Mouse (Mus musculus) megakaryocyte, embryonic 14.5 days (primary cell): Measurements from ENCODE around the gene Clec4f. TPM values are rescaled to one million over a fixed set of nuclear protein-coding genes. Genes with fewer than 3 reads are reported as not detected.

Experiments
- H3K27me3 ChIP-seq: replicated peaks from 2 replicates; pipeline ENCODE3; 2012; ENCODE audit warnings: inconsistent platforms
- H3K36me3 ChIP-seq: replicated peaks from 2 replicates; pipeline ENCODE3; 2012; ENCODE audit warnings: low read length, inconsistent platforms, mixed read lengths
- H3K4me1 ChIP-seq: 2 replicates; pipeline ENCODE4 v1.6.1; 2012; ENCODE audit warnings: inconsistent platforms
- H3K4me3 ChIP-seq: replicated peaks from 2 replicates; pipeline ENCODE3; 2012; ENCODE audit warnings: moderate library complexity, mild to moderate bottlenecking, inconsistent platforms
- H3K9me3 ChIP-seq: 2 replicates; pipeline ENCODE4 v1.6.1; 2012; ENCODE audit warnings: inconsistent platforms
- FLI1 ChIP-seq: IDR thresholded peaks from 2 replicates; pipeline ENCODE4 v1.6.1; 2012; ENCODE audit warnings: low read length, inconsistent platforms, mixed read lengths
- GATA1 ChIP-seq: IDR thresholded peaks from 3 replicates; pipeline ENCODE4 v1.6.1; 2012; ENCODE audit warnings: mixed read lengths, low read length, inconsistent platforms, borderline replicate concordance
- polyA plus RNA-seq: library from polyadenylated mRNA; stranded (reverse); fragments of >175 nt; gene quantifications from 2 replicates; pipeline ENCODE4 v1.2.3, GENCODE M21; 2012; ENCODE audit warnings: low replicate concordance; ENCODE audit not compliant: insufficient read depth

The Clec4f gene
- not detected in 2 replicates for polyA plus RNA-seq

DNA sequence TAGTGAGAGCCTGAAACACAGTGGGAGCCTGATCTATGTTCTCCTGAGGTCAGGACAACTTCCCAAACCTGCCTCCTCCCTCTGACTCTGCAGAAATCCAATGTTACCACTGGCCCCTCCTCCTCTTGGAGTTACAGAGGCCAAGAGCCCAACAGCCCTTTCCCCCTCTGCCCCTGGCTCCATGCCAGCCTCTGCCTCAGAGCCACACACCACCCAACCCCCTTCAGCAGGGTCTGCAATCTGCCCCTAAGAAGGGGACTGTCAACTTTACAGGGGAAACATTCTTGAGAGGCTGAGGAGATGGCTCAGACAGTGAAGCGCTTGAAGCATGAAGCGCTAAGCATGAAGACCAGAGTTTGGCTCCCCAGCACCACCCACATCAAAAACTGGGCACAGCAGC, at the start of gene Clec4f:
Gene Clec4f (minus strand): TSS at position 101 of the 400 bp plus-strand sequence.
- peaks cover 3% of the 10 kb centered on the region; the same call in 1 of the 2 replicates for H3K9me3 ChIP-seq
- peaks cover 74% of the 10 kb centered on the region for H3K27me3 ChIP-seq
- no peaks in the 10 kb centered on the region for H3K36me3 ChIP-seq
- TF ChIP-seq FLI1 (no peak), GATA1 (no peak)
- H3K4me3 ChIP-seq = no peak within 1 kb of the TSS
- H3K4me1 ChIP-seq = peaks cover 6% of the 10 kb centered on the region

DNA sequence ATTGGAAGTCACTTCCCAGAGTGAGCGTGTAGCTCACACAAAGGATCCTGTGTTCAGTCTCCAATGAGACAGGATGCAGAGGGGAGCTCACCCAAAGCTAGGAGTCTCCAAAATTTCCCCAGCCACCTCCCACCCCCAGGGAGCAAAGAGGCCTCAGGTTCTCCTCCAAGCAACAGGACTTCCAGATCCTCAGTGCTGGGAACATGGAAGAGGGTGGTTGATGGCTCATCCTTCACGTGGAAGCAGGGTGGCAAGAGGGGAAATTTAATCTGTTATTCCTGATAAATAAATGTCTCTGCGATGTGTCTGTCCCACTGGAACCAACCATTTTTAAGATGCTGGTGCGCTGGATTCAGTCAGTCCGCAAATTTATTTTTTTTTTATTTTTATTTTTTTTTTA, 48.7 kb upstream of the Clec4f start:
- peaks cover 94% of the 10 kb centered on the region for H3K27me3 ChIP-seq
- TF ChIP-seq FLI1 = no peak
- TF ChIP-seq GATA1 = no peak

DNA sequence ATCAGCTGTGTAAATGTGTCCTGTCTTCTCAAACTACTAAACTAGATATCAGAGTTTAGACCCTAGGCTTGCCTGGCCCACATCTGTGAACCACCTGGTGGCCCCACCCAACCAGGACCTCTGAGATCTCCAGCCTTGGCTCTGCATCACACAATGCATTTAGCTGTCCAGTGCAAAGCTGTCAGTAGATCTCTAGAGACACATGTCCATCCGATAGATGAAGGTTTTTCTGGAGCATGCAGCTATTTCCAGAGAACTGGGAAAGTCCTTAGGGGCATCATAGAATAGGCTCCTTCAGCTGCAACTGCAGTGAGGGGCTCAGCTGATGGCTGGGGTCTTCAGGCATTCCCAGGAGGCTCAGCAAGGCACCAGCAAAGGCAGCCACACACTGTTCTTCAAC, 48.3 kb upstream of the Clec4f start:
- no peak overlapping the region for H3K4me3 ChIP-seq
- peaks cover 94% of the 10 kb centered on the region for H3K27me3 ChIP-seq
- H3K4me1 ChIP-seq = peaks cover 12% of the 10 kb centered on the region
- no peaks in the 10 kb centered on the region for H3K9me3 ChIP-seq
- TF ChIP-seq FLI1 (no peak), GATA1 (no peak)
- H3K36me3 ChIP-seq = no peaks in the 10 kb centered on the region

More for the DNA sequence above, 48.7 kb upstream of the Clec4f start:
- H3K36me3 ChIP-seq = no peaks in the 10 kb centered on the region
- H3K4me3 ChIP-seq = no peak overlapping the region
- no peaks in the 10 kb centered on the region for H3K9me3 ChIP-seq
- H3K4me1 ChIP-seq = peaks cover 12% of the 10 kb centered on the region

DNA sequence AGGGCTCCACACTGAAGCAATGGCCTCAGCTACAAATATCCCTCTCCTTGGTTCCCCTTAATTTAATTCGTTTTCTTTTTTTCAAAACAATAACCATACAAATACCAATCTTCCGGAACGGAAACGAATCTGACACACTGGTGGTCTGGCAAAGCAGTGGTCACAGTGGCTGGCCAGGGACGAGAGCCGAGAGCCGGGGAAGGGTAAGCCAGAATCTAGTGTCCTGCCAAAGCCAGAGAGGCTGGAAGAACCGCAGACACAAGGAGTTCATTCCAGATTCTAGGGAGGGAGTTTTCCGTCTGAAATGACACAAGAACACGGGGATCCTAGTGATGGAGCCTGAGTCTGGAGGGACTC, 47.7 kb upstream of the Clec4f start:
- no peaks in the 10 kb centered on the region for H3K36me3 ChIP-seq
- peaks cover 94% of the 10 kb centered on the region for H3K27me3 ChIP-seq
- no peak overlapping the region for H3K4me3 ChIP-seq
- peaks cover 12% of the 10 kb centered on the region for H3K4me1 ChIP-seq
- TF ChIP-seq FLI1 (no peak), GATA1 (no peak)
- H3K9me3 ChIP-seq = no peaks in the 10 kb centered on the region

DNA sequence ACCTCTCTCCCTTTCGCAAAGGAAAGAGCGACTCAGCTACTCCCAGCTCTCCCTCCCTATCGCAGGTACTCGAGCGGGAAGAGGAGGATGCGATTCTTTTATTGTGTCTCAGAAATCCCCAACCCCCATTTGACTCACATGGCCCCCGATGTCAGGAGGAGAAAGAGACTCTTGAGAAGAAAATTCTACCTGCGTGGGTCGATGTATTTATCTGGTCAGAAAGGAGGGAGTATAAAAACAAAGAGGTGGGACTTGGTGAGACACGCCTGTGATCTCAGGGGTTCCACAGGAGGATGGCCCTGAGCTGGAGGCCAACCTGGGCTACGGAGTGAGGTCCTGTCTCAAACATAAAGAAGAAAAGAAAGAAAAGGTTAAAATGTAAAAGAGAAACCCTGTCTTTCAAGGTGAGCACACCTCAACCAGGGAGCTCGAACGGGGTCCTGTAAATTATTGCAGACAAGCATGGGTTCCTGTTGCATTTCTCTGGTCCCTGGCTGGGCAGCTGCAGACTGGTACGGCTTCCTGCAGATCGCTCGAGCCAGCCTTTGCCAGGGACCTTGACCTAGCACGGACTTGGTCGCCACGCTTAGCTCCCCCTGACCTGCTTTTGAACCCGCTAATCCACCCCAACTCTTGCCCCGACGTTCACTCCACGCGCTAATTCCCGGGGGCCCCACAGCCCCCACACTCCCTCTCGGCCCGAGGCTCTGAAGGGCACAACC, 47.2 kb upstream of the Clec4f start:
- TF ChIP-seq GATA1 = no peak
- no peak for TF ChIP-seq FLI1
- Histone ChIP-seq H3K4me1 (peaks cover 12% of the 10 kb centered on the region), H3K9me3 (no peaks in the 10 kb centered on the region), H3K4me3 (no peak overlapping the region), H3K36me3 (no peaks in the 10 kb centered on the region), H3K27me3 (peaks cover 94% of the 10 kb centered on the region)

DNA sequence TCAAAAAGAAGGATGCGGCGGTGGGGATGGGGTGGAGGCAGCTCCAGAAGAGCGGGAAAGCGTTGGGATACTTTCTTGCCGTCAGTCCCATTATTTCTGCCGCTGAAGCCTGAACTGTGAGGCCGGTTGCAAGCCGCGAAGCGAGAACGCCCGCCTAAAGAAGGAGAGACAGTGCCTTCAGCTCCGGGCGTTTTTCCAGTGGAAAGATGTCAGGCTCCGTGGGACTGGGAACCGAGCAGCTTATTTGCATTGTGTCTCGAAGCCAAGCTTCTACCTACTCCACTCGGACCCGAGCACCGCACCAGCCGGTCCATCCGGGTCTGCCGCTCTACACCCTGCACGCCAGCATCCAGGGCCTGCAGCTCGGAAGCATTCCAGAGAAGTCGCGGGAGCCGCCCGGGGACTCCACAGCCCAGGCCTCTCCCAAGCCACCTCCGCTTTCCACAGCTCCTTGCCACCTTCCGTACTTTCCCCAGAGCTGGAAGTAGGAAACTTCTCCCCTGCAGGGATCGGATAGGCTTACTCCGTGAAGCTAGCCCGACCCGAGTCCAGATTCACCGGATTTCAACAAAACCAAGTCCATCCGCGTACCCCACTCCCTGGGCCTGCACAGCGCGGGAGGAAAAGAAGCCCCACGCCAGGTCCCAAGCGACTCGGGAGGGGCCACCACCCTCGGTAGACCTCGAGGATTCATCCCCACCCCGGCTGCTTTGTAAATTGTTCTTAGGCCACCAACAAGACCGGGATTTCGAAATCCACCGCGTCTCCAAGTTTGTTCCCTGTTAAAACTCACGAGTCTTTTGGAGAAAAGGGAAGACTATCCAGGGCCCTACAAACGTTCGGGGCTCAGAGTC, 46.4 kb upstream of the Clec4f start:
- no peaks in the 10 kb centered on the region for H3K36me3 ChIP-seq
- no peaks in the 10 kb centered on the region for H3K9me3 ChIP-seq
- TF ChIP-seq FLI1 (no peak), GATA1 (no peak)
- peaks cover 94% of the 10 kb centered on the region for H3K27me3 ChIP-seq
- peaks cover 12% of the 10 kb centered on the region for H3K4me1 ChIP-seq
- no peak overlapping the region for H3K4me3 ChIP-seq

DNA sequence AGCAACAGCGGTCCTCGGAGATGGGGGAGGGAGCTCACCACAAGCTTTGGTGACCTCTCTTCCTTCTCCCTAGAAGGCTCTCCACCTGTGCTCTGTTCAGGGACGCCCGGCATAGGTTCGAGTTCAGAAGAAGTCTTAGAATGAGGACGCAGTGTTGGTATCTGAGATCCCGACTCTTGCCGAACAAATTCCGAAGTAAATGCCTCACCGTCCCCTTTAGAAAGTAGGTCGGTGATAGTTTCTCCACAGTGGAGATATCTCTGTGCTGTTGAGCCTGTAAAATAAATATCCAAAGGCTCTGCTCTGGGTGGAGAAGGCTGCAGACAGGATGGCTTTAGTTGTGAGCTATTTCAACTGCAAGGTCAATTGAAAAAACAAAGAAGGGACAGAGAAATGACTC, 45.0 kb upstream of the Clec4f start:
- no peaks in the 10 kb centered on the region for H3K36me3 ChIP-seq
- H3K9me3 ChIP-seq = no peaks in the 10 kb centered on the region
- peaks cover 17% of the 10 kb centered on the region for H3K4me1 ChIP-seq
- H3K4me3 ChIP-seq = no peak overlapping the region
- TF ChIP-seq GATA1 (no peak), FLI1 (no peak)
- peaks cover 94% of the 10 kb centered on the region for H3K27me3 ChIP-seq

DNA sequence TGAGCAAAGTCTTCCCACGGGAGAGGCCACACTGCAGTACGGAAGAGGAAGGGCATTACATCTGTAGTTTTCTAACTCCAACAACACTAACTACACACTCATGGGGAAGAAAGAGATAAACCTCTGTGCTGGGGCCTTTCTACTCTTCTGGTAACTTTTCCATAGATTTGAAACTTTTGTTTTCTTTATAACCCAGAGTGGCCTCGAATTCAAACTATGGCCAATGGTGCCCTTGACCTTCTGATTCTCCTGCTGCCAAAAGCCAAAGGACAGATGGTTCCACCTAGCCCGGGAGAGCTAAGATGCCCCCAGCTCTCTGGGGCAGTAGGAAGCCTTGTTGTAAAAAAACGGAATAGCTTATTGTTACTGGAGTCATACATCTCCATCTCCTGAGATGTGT, 44.0 kb upstream of the Clec4f start:
- no peaks in the 10 kb centered on the region for H3K36me3 ChIP-seq
- H3K9me3 ChIP-seq = no peaks in the 10 kb centered on the region
- H3K4me1 ChIP-seq = peaks cover 17% of the 10 kb centered on the region
- TF ChIP-seq FLI1 (no peak), GATA1 (no peak)
- H3K4me3 ChIP-seq = no peak overlapping the region
- peaks cover 94% of the 10 kb centered on the region for H3K27me3 ChIP-seq

DNA sequence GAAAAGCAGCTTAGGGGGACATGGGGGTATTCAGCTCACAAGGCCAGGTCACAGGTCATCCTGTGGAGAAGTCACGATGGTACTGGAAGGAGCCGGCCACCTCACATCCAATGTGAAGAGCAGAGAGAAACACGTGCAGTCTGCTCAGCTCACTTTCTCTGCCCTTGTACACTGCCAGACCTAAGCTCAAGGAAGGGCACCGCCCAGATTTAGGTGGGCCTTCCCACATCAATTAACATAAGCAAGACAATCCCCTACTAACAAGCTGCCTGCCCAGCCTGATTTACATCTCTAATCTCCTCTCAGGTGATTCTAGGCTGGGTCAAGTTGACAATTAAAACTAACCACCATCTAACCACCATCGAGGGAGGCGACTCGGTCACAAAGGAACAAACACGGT, 41.9 kb upstream of the Clec4f start:
- TF ChIP-seq GATA1 = no peak
- Histone ChIP-seq H3K4me3 (no peak overlapping the region), H3K36me3 (no peaks in the 10 kb centered on the region), H3K9me3 (no peaks in the 10 kb centered on the region), H3K27me3 (peaks cover 96% of the 10 kb centered on the region), H3K4me1 (peaks cover 27% of the 10 kb centered on the region)

DNA sequence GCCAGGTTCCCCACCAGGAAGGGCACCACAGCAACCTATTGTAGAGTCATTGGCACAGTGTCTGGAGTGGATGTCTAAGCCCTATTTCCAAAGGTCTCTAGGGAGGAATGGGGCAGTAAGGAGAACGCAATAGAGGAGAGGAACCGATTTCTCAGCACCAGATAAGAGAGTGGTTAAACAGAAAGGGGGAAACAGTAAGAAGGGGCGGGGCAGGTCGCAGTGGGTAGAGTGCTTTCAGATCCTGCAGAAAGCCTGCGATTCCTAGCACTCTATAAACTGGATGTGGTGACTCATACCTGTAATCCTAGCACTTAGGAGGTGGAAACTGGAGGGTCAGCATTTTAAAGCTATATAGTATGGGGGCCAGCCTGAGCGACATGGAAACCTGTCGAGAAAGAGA, 40.7 kb upstream of the Clec4f start:
- no peaks in the 10 kb centered on the region for H3K9me3 ChIP-seq
- H3K4me3 ChIP-seq = no peak overlapping the region
- no peak for TF ChIP-seq GATA1
- no peak for TF ChIP-seq FLI1
- H3K4me1 ChIP-seq = peaks cover 26% of the 10 kb centered on the region
- H3K27me3 ChIP-seq = peaks cover 95% of the 10 kb centered on the region
- no peaks in the 10 kb centered on the region for H3K36me3 ChIP-seq
